Mouse (Mus musculus): ENCODE results near the gene Cnih2. TPM values are rescaled to one million over a fixed set of nuclear protein-coding genes. Genes with fewer than 3 reads are reported as not detected.
"Not testable (repeated sequence)": the region's sequence is repeated elsewhere in the genome, so short reads cannot be mapped to it uniquely, and the experiment has no call there.

Gene Cnih2
- total RNA-seq, 2 experiments from 2014 or later: 11.4 to 15.2 TPM

GRCm38 (mm10) chr19:5094746-5095417 lies 3.4 kb downstream of the Cnih2 start:
- no peak for DNase-seq (ENCODE audit: low spot score in 2 of 2)

GRCm38 (mm10) chr19:5094243-5094632 lies 4.1 kb downstream of the Cnih2 start:
- DNase-seq (ENCODE audit: low spot score in 2 of 2): peak; percentile 92 to 96

DNA sequence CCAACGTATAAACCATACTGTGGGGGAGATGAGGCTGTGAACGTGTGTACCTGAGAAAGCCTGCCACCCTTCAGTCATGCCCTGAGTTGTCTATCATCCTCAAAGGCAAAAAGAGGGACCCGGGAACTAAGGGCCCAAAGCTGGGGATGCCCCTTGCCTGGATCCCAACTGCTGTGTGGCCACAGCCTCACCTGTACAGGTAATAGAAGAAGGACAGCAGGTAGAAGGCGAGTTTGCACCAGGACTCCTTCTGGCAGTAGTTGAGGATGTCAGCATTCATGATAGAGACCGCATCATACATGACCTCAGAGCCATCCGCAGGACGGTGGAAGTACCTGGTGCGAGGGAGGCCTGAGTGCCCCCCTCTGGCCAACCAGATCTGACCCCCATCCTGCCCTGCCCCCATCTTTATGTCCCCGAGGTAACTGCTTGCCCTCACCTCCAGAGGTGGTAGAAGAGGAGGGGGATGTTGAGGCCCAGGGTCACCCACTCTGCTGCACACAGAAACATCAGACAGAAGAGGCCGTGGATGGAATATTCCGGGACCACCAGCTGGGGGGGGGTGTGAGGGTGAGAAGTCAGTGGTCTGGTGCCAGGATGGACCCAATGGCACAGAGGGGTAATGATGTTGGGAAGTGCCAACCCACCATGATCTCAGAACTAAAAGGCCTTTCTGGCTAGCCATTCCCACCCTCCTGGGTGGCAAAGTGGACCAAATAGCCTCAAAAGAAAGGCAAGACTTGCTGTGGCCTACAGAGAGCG lies 4.7 kb downstream of the Cnih2 start:
- no peak for DNase-seq (ENCODE audit: low spot score in 2 of 2)

DNA sequence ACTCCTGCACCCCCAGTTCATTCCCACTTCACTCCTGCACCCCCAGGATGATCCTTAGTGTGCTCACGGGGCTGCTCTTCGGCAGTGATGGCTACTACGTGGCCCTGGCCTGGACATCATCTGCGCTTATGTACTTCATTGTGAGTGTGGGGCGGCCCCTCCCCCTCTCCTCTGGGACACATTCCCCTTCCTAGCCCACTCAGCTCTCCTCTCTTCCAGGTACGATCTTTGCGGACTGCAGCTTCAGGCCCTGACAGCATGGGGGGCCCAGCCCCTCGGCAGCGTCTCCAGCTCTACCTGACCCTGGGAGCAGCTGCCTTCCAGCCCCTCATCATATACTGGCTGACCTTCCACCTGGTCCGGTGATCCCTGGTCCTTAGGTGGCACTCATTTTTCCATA lies 6.2 kb downstream of the Cnih2 start:
- no peak for DNase-seq (ENCODE audit: low spot score in 2 of 2)

GRCm38 (mm10) chr19:5089324-5089723 lies 9.0 kb downstream of the Cnih2 start:
- DNase-seq (ENCODE audit: low spot score in 2 of 2): no peak

DNA sequence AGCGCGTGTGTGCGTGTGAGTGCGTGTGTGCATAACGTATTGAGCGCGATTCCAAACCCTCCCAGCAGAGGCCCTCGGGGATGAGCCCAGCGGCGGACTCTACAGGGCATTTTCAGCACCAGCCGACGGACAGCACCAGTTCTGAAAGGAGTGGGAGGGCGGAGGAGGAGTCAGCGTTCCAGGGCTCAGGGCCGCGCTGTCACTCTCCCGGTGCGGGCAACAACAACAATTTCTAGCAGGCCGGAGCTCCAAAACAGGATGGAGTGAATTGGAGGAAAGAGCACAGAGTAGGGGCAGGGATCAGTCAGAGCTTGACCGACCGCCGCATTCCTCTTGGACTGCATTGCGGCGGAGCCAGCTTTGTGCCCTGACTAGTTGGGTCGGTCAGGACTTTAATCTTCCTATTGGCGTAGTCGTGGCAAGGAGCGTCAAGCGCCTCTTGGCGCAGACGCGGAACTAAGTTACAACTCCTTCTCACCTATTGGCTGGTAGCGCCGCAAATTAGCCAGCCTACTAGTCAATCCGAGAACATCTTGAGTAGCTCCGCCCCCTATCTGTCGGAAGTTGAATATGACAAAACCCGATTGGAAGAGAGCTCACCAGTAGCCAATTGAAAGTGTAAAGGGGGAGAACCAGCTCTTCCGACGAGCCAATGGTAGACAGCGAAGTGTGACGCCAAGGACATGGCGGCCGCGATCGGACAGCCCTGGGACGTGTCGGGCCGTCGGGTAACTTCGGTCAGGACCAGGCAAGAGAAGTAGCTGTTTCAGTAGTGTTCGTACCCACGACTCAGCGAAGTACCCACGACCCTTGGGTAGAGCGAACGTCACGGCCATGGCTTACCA lies 10.2 kb downstream of the Cnih2 start, which contains the start of gene Yif1a:
TSS of gene Yif1a (plus strand) at position 655 of the 845 bp plus-strand sequence.
- DNase-seq (ENCODE audit: low spot score in 2 of 2): peak; percentile 79 to 90

DNA sequence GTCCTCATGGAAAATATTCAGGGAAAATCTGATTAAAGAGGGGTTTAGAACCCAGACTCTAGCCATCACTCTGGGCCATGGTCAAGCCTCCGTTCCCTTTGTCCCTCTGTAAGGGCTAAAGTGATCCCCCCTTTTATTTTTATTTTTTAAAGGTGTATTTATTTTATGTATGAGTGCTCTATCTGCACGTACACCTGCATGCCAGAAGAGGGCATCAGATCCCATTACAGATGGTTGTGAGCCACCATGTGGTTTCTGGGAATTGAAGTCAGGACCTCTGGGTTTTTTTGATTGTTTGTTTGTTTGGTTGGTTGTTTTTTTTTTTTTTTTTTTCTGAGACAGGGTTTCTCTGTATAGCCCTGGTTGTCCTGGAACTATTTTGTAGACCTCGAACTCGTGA lies 11.8 kb downstream of the Cnih2 start:
- DNase-seq (ENCODE audit: low spot score in 2 of 2): not testable (repeated sequence)

DNA sequence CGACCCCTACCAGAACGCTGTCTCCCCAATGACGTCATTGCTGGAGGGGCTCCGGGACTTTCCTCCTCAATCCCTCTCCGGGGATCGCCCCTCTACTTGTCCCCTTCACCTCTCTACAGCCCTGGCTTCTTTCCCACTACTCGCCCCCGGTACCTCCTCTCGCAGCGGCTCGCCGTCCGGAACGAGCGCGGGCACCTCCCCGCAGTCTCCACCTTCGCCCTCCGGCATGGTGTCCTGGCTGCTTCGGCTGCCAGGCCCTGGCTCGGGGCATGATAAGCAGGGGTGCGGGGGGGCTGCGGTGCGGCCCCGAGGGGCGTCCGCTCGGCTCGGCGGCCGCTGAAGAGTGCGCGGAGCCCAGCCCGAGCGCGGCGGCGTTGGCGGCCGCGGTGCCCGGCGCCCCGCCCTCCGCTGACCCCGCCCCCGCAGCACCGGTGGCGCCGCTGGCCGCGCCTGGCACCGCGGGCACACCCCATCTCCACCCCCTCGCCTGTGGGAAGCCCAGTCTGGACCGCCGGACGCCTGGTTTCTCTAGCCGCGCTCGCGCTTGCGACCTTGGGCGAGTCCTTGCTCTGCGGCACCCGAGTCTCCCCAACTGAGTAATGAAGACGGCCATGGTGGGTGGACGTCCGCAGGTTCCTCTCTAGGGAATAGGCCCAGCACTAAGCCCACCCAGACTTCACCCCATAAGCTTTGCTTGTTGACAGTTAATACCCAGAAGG lies 13.0 kb downstream of the Cnih2 start, which contains the start of gene Tmem151a:
TSS of gene Tmem151a (minus strand) at position 387 of the 719 bp plus-strand sequence.
- no peak for DNase-seq (ENCODE audit: low spot score in 2 of 2)

DNA sequence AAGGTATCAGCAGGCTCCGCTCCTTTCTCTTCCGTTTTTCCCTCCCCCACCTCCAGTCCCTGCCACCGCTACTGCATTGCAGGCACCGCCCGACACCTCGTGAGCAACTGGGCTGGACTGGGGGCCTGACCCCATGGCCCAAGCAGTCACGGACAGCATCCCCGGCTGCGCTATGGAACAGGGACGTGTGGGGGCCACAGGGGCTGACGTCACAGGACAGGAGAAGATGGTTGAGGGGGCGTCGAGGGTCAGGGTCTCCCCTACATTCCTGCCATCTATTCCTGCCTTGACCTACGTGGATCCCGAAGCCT lies 13.5 kb downstream of the Cnih2 start:
- DNase-seq (ENCODE audit: low spot score in 2 of 2): no peak

GRCm38 (mm10) chr19:5083961-5084833 lies 14.1 kb downstream of the Cnih2 start:
- no peak for DNase-seq (ENCODE audit: low spot score in 2 of 2)

GRCm38 (mm10) chr19:5082596-5082995 lies 15.7 kb downstream of the Cnih2 start:
- no peak for DNase-seq (ENCODE audit: low spot score in 2 of 2)

DNA sequence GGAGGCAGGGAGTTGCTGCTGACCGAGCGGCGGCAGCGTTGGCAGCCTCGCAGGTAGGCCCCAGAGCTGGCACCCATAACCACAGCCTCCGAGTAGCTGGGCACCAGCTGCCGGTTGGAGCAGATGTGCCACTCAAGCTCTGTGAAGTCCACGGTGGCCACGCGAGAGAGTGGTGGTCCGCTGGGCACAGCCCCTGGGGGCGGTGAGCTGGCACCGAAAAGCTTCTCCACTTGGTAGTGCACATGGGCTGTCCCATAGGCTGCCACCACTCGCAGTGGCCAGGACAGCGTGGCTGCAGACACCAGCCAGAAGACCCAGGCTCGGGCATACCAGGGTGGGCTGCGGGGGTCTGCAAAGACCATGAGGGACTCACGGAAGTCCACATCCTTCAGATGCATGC lies 16.3 kb downstream of the Cnih2 start:
- no peak for DNase-seq (ENCODE audit: low spot score in 2 of 2)

GRCm38 (mm10) chr19:5079279-5079678 lies 19.0 kb downstream of the Cnih2 start:
- no peak for DNase-seq (ENCODE audit: low spot score in 2 of 2)

DNA sequence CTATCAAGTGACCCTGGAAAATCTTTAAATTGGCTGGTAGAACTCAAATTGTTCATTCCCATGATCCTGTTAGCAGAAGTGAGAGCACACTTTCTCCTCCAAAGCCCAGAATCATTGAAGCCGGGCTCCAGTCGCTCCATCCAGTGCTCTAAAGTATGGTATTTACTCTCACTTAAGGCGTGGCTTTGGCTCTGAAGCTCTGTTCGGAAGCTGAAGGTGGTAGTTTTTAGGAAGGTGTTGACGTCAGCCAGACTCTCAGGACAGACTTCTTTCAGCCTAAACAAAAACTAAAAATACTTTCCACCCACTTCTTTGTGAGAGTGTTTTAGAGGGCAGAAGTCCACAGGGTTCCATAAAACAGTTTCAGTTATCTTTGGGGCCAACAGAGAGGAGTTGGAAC lies 24.8 kb downstream of the Cnih2 start:
- no peak for DNase-seq (ENCODE audit: low spot score in 2 of 2)

DNA sequence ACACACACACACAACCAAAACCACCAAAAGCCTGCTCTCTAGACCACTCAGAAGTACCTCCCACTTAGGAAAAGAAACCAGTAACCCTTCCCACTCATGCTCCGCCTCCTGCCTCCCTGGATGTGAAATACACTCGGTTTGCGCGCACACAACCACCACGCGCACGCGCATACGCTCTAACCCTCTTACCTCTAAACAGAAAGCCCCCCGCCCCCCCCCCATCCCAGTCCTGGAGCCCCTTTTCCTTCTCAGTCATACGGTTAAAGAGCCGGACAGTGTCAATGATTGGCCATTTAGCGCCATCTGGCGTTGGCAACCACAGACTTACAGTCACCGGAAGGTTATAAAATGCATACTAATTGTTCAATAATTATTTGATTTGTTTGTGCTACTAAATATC lies 25.3 kb downstream of the Cnih2 start:
- no peak for DNase-seq (ENCODE audit: low spot score in 2 of 2)

- no peak for DNase-seq (ENCODE audit: low spot score in 2 of 2)
Measured at GRCm38 (mm10) chr19:5072389-5073019, 25.8 kb downstream of the Cnih2 start.

GRCm38 (mm10) chr19:5071545-5072369 lies 26.6 kb downstream of the Cnih2 start:
- DNase-seq (ENCODE audit: low spot score in 2 of 2): peak in 1 of 2 experiments; percentile 54

GRCm38 (mm10) chr19:5071077-5071476 lies 27.2 kb downstream of the Cnih2 start:
- DNase-seq (ENCODE audit: low spot score in 2 of 2): no peak

GRCm38 (mm10) chr19:5069978-5070377 lies 28.3 kb downstream of the Cnih2 start:
- no peak for DNase-seq (ENCODE audit: low spot score in 2 of 2)

Measured in adrenal gland, postnatal 4 days (tissue).